Mouse (Mus musculus) liver, embryonic 13.5 days (tissue): ENCODE measurements around the gene Sdc3. TPM values are rescaled to one million over a fixed set of nuclear protein-coding genes. Genes with fewer than 3 reads are reported as not detected.

ENCODE experiments used
- ATAC-seq: fragments of 200-750 bp; cut with Nextera tagmentation; 2 replicates; pipeline ENCODE4 v1.8.0; 2017; ENCODE audit warnings: low read depth, mild to moderate bottlenecking, moderate number of reproducible peaks, moderate library complexity
- DNase-seq: peaks from one replicate; pipeline ENCODE4 v3.0.0; 2022
- H3K27ac ChIP-seq: fragments of 300-500 bp; sonication (generic); 2 replicates; pipeline ENCODE4 v1.5.1; 2015; ENCODE audit warnings: moderate library complexity, mild to moderate bottlenecking, inconsistent platforms
- H3K27me3 ChIP-seq: fragments of 300-500 bp; sonication (generic); 2 replicates; pipeline ENCODE4 v1.6.1; 2015; ENCODE audit warnings: mild to moderate bottlenecking, inconsistent platforms
- H3K36me3 ChIP-seq: fragments of 300-500 bp; sonication (generic); 2 replicates; pipeline ENCODE4 v1.6.1; 2015; ENCODE audit warnings: mild to moderate bottlenecking, inconsistent platforms
- H3K4me1 ChIP-seq: fragments of 300-500 bp; sonication (generic); replicated peaks from 2 replicates; pipeline ENCODE4 v1.6.1; 2015; ENCODE audit warnings: inconsistent platforms
- H3K4me2 ChIP-seq: fragments of 300-500 bp; sonication (generic); 2 replicates; pipeline ENCODE4 v1.6.1; 2015; ENCODE audit warnings: inconsistent platforms, mild to moderate bottlenecking, moderate library complexity
- H3K4me3 ChIP-seq: fragments of 300-500 bp; sonication (generic); replicated peaks from 2 replicates; pipeline ENCODE4 v1.5.1; 2015; ENCODE audit warnings: mild to moderate bottlenecking, inconsistent platforms
- H3K9ac ChIP-seq: fragments of 300-500 bp; sonication (generic); 2 replicates; pipeline ENCODE4 v1.6.1; 2015; ENCODE audit warnings: mild to moderate bottlenecking, inconsistent platforms
- H3K9me3 ChIP-seq: fragments of 300-500 bp; sonication (generic); replicated peaks from 2 replicates; pipeline ENCODE4 v1.6.1; 2016; ENCODE audit warnings: inconsistent platforms
- WGBS: fragments of 180-500 bp; shearing (Covaris S2); methylation state at CpG from one replicate; pipeline ENCODE4 v1.1.7; 2015; ENCODE audit not compliant: insufficient replicate concordance; 5-methylcytosine and 5-hydroxymethylcytosine counted together
- polyA plus RNA-seq: library from polyadenylated mRNA; unstranded; fragments of >200 nt; fragmentation: Nextera tagmentation; extraction: Ambion mirVana; gene quantifications from 2 replicates; pipeline ENCODE4 v1.2.1, GENCODE M21; 2015

Sdc3 gene
- polyA plus RNA-seq, 1 experiment from 2014 or later = 5.3 TPM

GRCm38 (mm10) chr4:130804771-130805361 lies 12.5 kb downstream of the Sdc3 start:
- no peaks in the 10 kb centered on the region for H3K27me3 ChIP-seq
- no peak overlapping the region for H3K9ac ChIP-seq
- no peak for ATAC-seq
- no peaks in the 10 kb centered on the region for H3K9me3 ChIP-seq
- H3K4me3 ChIP-seq = no peak overlapping the region
- H3K36me3 ChIP-seq = no peaks in the 10 kb centered on the region
- H3K4me2 ChIP-seq = no peak overlapping the region
- H3K4me1 ChIP-seq = no peaks in the 10 kb centered on the region; the same call in 1 of the 2 replicates
- WGBS = 77% methylated on average over 7 of the region's 7 CpGs
- no peak for DNase-seq
- H3K27ac ChIP-seq = no peak overlapping the region

GRCm38 (mm10) chr4:130805746-130806145 lies 13.4 kb downstream of the Sdc3 start:
- no peaks in the 10 kb centered on the region for H3K27me3 ChIP-seq
- ATAC-seq = no peak
- no peak overlapping the region for H3K9ac ChIP-seq

GRCm38 (mm10) chr4:130806746-130807145 lies 14.4 kb downstream of the Sdc3 start:
- Histone ChIP-seq H3K4me3 (no peak overlapping the region), H3K27me3 (no peaks in the 10 kb centered on the region), H3K9ac (no peak overlapping the region), H3K27ac (no peak overlapping the region), H3K4me1 (no peaks in the 10 kb centered on the region), H3K36me3 (no peaks in the 10 kb centered on the region), H3K4me2 (no peak overlapping the region), H3K9me3 (no peaks in the 10 kb centered on the region)
- no peak for DNase-seq
- no peak for ATAC-seq
- 76% methylated on average over 9 of the region's 9 CpGs for WGBS

More at GRCm38 (mm10) chr4:130805746-130806145, 13.4 kb downstream of the Sdc3 start:
- H3K4me1 ChIP-seq = no peaks in the 10 kb centered on the region
- H3K36me3 ChIP-seq = no peaks in the 10 kb centered on the region
- no peak overlapping the region for H3K4me2 ChIP-seq
- H3K9me3 ChIP-seq = no peaks in the 10 kb centered on the region
- no peak for DNase-seq
- H3K4me3 ChIP-seq = no peak overlapping the region
- H3K27ac ChIP-seq = no peak overlapping the region
- 64% methylated on average over 7 of the region's 7 CpGs for WGBS

- Histone ChIP-seq H3K4me1 (no peaks in the 10 kb centered on the region), H3K36me3 (no peaks in the 10 kb centered on the region), H3K4me3 (no peak overlapping the region), H3K27me3 (no peaks in the 10 kb centered on the region), H3K4me2 (no peak overlapping the region), H3K9me3 (no peaks in the 10 kb centered on the region), H3K9ac (no peak overlapping the region), H3K27ac (no peak overlapping the region)
- ATAC-seq (no peak), DNase-seq (no peak)
- WGBS = 60% methylated on average over 5 of the region's 5 CpGs
Observed at GRCm38 (mm10) chr4:130809784-130810183, 17.4 kb downstream of the Sdc3 start.

GRCm38 (mm10) chr4:130810845-130811244 lies 18.5 kb downstream of the Sdc3 start:
- ATAC-seq (no peak), DNase-seq (no peak)
- no peaks in the 10 kb centered on the region for H3K9me3 ChIP-seq
- no peaks in the 10 kb centered on the region for H3K36me3 ChIP-seq
- no peak overlapping the region for H3K4me3 ChIP-seq
- H3K4me2 ChIP-seq = no peak overlapping the region
- H3K27me3 ChIP-seq = no peaks in the 10 kb centered on the region
- no peaks in the 10 kb centered on the region for H3K4me1 ChIP-seq
- H3K9ac ChIP-seq = no peak overlapping the region
- no peak overlapping the region for H3K27ac ChIP-seq
- WGBS = 53% methylated on average over 3 of the region's 3 CpGs

GRCm38 (mm10) chr4:130811385-130811784 lies 19.0 kb downstream of the Sdc3 start:
- 51% methylated on average over 7 of the region's 7 CpGs for WGBS
- no peak overlapping the region for H3K9ac ChIP-seq
- no peak overlapping the region for H3K4me2 ChIP-seq
- ATAC-seq (no peak), DNase-seq (no peak)
- H3K27me3 ChIP-seq = no peaks in the 10 kb centered on the region
- H3K36me3 ChIP-seq = no peaks in the 10 kb centered on the region
- H3K4me1 ChIP-seq = no peaks in the 10 kb centered on the region
- H3K9me3 ChIP-seq = no peaks in the 10 kb centered on the region
- H3K27ac ChIP-seq = no peak overlapping the region
- no peak overlapping the region for H3K4me3 ChIP-seq

GRCm38 (mm10) chr4:130813958-130814357 lies 21.6 kb downstream of the Sdc3 start:
- Histone ChIP-seq H3K9ac (no peak overlapping the region), H3K4me3 (no peak overlapping the region), H3K27ac (no peak overlapping the region), H3K4me2 (no peak overlapping the region), H3K9me3 (no peaks in the 10 kb centered on the region), H3K36me3 (no peaks in the 10 kb centered on the region), H3K4me1 (no peaks in the 10 kb centered on the region), H3K27me3 (no peaks in the 10 kb centered on the region)
- ATAC-seq = no peak
- no peak for DNase-seq
- WGBS = 44% methylated on average over 2 of the region's 2 CpGs

GRCm38 (mm10) chr4:130814742-130815330 lies 22.5 kb downstream of the Sdc3 start:
- Histone ChIP-seq H3K27ac (no peak overlapping the region), H3K9me3 (no peaks in the 10 kb centered on the region), H3K36me3 (no peaks in the 10 kb centered on the region), H3K4me1 (no peaks in the 10 kb centered on the region), H3K27me3 (no peaks in the 10 kb centered on the region), H3K9ac (no peak overlapping the region), H3K4me3 (no peak overlapping the region), H3K4me2 (no peak overlapping the region)
- DNase-seq (no peak), ATAC-seq (no peak)
- 58% methylated on average over 8 of the region's 8 CpGs for WGBS

GRCm38 (mm10) chr4:130815860-130816259 lies 23.5 kb downstream of the Sdc3 start:
- Histone ChIP-seq H3K4me2 (no peak overlapping the region), H3K4me1 (no peaks in the 10 kb centered on the region), H3K9ac (no peak overlapping the region), H3K36me3 (no peaks in the 10 kb centered on the region), H3K9me3 (no peaks in the 10 kb centered on the region), H3K27ac (no peak overlapping the region), H3K27me3 (no peaks in the 10 kb centered on the region), H3K4me3 (no peak overlapping the region)
- no peak for ATAC-seq
- WGBS = 64% methylated on average over 8 of the region's 8 CpGs
- DNase-seq = no peak

GRCm38 (mm10) chr4:130819806-130820205 lies 27.5 kb downstream of the Sdc3 start:
- Histone ChIP-seq H3K9me3 (no peaks in the 10 kb centered on the region), H3K4me2 (no peak overlapping the region), H3K36me3 (no peaks in the 10 kb centered on the region), H3K4me3 (no peak overlapping the region), H3K27me3 (no peaks in the 10 kb centered on the region), H3K27ac (no peak overlapping the region), H3K9ac (no peak overlapping the region), H3K4me1 (no peaks in the 10 kb centered on the region)
- 59% methylated on average over 3 of the region's 3 CpGs for WGBS
- ATAC-seq (no peak), DNase-seq (no peak)

- no peak for ATAC-seq
Observed at GRCm38 (mm10) chr4:130820594-130821255, 28.4 kb downstream of the Sdc3 start.

More at GRCm38 (mm10) chr4:130820594-130821255, 28.4 kb downstream of the Sdc3 start:
- H3K27me3 ChIP-seq = no peaks in the 10 kb centered on the region
- WGBS = 52% methylated on average over 7 of the region's 7 CpGs
- H3K9me3 ChIP-seq = no peaks in the 10 kb centered on the region
- no peaks in the 10 kb centered on the region for H3K4me1 ChIP-seq
- DNase-seq = no peak
- no peak overlapping the region for H3K4me2 ChIP-seq
- H3K9ac ChIP-seq = no peak overlapping the region
- no peak overlapping the region for H3K27ac ChIP-seq
- H3K4me3 ChIP-seq = no peak overlapping the region
- H3K36me3 ChIP-seq = no peaks in the 10 kb centered on the region
